Mouse (Mus musculus): ENCODE measurements at regions not wholly inside any gene's neighbourhood (a gene's known extent, or its start where the extent isn't known, plus 50 kb on each side); places are given as distances from the start of the nearest gene placed in this dataset.

DNA sequence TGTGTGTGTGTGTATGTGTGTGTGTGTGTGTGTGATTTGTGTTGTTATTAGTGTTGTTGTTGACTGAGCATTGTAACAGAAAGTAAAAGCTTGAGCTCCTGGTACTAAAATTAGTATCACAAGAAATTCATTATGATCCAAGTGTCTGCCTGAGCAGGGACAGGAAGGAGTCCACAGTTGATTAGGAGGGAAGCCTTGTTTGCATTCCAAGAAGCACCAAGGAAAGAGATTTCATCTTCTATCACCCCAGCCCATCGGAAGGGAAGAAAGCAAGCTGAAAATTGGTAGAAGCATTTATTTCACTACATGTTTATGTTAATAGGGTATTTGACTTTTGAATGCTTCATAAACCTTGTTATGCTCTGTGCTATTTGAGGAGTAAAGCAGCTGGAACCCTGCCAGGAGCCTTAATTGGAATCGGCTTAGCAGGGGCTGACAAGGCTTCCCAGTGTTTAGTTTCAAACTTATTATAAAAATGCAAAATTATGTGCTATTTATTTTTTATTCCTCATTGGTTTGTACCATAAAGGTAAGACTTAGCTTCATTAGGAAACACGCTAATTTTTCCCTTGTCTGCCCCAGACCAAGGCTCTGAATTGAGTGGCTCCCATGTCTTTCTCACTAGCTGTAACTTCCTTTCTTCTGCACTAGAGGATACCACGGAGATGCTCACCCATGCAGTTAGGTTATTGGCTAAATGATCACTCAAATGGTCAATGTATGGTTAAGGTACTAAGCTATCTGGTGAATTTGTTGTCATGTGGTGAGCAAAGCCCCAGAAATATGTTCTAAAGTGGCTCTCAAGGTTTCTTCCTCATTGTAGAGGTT is 318.6 kb downstream of the Serpinb8 start:
- no peak for DNase-seq (ENCODE audit: low spot score)

DNA sequence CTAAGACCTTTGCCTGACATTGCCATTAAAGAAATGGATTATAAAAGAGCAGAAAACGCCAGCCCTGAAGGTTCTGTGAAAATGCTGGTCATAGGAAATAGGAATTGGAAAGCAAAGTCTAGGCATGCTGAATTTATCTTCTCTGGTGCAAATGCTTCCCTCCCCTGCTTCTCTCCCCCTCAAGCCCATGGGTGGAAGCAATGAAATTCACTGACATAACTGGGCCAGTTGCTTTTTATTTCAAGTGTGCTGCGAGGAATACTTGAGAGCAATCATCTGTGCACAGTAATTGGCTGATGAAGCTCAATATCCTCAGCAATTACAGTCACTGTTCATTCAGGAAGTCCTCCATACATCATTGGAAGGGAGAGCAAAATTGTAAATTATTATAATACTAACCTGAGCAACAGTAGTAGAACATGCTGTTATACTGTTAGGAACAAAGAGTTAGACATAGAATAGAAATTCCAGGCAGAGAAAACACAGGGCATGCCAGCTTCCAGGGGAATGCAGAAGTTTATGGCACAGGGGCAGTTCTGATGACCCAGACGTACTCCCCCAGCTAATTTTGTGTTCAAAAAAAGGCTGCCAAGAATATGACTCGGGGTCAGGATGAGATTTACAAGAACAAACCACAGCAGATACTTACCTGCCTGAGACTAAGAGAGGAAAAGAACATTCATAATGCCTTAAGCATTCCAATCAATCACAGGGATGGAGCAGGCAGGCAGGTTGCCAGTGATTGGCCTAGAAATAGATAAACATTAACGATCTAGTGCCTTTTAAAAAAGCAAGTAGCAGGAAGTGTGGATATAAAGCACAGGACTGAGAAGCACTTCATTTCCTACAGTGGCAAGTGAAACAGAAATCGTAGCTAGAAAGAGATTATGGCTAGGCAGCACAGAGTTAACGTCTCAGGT is 325.1 kb downstream of the Serpinb8 start:
- no peak for DNase-seq (ENCODE audit: low spot score)

DNA sequence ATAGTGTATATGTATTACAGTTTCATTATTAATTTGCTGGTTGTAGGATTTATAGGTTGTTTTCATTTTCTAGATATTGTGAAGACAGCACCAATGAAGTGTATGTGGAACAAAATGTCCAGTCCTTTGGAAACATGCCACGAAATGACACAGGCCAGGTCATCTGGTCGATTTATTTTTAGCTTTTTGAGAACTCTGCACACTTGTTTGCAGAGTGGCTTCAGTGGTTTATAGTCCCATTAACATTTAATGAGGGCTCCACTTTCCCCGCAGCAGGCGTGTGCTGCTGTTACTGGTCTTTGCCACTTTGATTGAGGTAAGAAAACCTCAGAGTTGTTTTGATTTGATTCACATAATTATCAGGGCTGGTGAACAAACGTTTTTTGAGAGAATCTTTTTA is 327.2 kb downstream of the Serpinb8 start:
- DNase-seq (ENCODE audit: low spot score) = no peak

DNA sequence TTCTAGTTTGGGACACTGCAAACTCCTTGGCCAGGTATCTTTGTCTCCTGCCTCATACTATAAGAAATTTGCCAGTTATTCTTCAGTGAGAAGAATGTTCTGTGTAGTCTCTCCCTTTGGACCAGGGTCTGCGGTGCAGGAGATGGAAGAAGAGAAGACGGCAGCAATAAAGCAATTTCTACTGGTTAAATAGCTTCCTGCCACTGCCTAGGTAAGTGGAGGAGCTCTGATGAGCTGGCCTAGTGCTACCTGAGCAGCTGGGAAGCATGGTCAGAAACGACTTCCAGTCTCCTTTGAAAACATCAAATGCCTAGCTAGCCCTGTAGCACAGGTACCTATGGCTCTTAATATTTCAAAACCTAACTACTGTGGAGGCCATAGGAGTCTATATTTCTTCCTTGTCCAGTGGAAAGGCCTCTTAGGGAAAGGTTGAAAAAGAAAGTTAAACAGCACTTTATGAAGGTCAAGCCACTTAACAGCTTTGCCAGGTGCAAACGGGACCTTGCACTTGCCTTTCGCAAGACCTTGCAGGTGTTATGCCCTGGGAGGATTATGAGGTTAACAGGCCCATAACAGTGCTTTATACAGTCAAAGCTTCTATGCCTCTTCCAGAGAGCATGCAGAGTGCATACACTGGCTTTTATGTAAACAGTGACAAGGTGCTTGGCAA is 351.9 kb downstream of the Serpinb8 start:
- no peak for DNase-seq (ENCODE audit: low spot score)

DNA sequence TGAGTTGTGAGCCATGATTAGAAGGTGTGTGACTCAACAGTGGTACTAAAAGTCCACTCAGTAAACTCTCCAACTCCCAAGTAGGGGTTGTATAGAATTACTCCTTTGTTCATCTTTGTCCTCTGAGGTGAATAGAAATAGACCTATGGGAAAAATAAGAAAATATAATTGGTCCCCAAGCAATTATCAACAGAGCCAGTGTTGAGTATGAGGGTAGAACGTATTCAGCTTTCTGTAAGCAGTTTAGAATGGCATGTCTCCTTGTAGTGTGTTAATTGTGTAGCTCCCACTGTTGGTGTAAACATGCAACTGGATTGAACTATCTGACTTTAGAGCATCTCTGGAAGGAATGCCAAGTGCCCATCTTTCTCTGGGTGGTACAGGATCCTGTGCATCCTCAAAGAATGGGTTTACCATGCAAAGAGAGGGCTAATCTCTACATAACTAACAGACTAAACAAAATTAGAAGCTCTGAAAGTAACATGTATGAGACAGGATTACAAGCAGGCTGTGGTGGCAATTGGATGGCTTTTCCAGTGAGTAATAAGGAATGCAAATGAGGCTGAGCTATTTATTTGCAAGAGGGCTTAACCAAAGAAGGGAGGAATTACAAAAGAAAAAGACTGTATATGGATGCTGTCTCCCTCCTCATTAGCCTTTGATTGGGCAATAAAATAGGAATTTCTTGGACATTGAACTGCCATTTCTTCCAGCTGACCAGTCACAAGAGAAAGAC is 356.6 kb downstream of the Serpinb8 start:
- DNase-seq (ENCODE audit: low spot score) = no peak

DNA sequence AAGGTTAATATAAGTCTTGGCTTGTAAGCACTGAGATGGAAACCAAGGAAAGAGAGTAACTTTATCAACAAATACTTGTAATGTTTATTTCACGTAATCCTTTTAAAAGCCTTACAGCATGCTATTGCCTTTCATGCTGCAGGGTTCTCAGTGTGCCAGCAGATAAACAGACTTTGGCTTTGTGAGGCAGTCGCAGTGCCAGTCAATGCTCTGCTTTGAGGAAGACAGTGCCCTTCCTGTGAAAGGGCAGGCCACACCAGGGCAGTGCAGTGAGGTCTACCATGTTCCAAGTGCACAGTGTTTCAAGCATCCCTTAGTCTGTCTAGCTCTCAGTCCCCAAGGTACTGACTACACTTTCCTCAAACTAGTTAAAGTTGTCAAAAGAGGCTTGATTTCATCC is 360.6 kb downstream of the Serpinb8 start:
- DNase-seq (ENCODE audit: low spot score) = no peak

DNA sequence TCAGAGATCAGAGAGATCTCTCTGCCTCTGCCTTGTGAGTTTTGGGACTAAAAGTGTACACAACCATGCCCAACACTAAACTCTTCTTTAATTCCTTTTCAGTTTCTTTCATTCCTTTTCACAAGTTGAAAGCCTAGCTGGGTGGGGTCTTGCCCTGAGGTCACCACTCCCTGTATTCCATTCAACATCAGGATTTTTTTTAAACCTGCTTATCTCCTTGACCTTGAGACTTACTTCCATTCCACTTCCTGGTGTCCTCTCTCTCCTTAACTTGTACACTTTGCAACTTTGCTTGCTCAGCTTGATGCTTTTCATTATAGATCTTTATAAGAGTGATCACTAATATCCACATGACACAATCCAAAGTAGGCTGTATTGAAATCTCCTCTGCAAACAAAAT is 371.2 kb downstream of the Serpinb8 start:
- DNase-seq (ENCODE audit: low spot score) = no peak

DNA sequence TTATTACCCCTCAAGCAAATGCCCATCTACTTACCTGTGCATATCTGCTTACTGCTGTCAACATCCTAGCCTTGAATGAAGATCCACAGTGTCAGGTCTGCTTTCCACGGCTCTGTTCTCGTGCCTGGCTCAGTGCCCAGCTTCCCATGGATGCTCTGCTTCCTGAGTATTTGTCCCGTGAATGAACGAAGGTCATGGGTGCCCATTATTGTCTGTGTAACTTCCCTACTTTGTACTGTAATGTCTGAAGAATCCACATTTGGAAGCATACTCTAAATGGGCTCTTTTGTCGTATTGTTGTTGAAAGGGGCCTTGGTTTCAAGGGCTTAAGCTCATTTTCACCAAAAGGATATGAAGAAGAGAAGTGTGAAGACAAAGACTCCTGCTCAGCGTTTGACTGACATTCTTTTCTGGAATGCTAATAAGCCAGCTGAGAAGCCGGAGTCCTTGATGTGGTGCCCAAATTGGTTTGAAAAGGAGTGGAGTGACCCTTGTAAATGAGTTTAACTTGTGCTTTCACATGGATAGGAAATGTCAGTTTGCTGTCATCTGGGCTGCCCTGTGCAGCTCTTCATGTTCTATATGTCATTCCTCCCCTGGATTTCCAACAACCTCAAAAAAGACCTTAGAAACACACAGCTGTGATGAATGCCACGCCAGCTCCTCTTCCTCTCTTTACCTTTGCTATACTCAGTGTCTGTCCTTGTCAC is 386.0 kb downstream of the Serpinb8 start:
- no peak for DNase-seq (ENCODE audit: low spot score)

DNA sequence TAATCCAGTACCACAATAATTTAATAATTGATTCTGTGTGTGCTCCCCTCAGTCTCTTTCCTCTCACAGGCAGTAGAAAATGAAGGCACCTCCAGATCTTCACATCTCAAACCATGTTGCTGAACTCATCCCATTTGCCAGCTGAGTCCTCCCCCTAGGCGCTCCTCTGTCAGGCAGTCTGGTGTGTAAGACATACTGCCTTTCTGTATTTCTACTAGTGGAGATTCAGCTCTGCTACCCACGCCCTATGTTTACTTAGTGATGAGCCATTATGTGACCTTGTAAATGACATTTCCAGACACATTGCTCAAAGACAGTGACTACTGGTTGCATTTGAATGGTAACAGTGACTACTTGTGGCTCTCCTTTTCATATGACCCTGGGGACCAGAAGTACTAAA is 387.9 kb downstream of the Serpinb8 start:
- DNase-seq (ENCODE audit: low spot score) = no peak

DNA sequence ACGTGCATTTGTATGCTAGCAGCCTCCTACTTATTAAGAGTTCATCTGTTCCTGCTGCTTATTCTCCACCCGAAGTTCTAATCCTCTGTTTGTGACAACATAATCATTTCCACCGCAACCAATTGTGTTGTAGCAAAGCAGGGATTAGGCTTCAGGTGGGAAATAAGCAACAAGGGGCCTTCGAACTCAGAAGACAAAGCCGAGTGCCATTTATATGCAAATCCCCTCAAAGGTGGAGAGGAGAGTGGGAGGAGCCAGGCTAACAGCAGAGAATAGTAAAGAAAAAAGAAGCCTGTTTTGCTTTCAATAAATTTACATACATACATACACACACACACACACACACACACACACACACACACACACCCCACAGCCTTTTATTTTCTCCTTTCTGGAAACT is 388.6 kb downstream of the Serpinb8 start:
- no peak for DNase-seq (ENCODE audit: low spot score)

DNA sequence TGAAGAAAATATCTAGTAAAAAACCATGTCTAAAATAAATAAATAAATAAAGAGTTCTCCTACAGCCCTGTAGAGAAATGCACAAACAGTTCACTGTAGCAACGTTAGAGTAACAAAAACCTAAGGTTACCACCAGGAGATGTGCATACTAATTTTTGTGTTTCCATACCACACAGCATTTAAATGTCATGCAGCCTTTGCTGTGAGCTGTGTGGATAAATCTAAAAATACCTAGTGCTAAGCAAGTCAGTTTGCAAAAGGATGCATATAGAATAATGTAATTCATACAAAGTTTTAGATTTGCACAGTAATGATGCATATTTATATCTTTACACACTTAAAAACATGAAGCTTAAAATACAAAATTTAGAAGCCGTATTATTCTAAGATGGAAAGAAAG is 395.8 kb downstream of the Serpinb8 start:
- no peak for DNase-seq (ENCODE audit: low spot score)

DNA sequence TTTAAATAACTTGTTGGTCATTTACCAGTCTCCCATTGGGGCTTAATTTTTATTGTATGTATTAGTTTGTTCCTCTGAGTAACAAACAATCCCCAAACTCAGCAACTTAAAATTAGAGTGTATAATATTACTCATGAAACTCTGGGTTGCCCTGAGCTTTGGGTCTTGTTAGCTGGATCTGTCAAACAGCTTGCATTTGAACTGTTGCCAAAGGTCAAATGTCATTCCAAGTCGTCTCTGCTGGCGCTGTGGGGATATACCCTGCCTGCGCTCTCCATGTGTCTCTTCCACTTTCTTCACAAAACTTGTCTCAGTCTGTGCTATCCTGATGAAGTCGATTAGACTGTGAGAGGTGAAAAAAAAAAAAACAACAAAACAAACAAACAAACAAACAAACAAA is 398.3 kb downstream of the Serpinb8 start:
- no peak for DNase-seq (ENCODE audit: low spot score)

DNA sequence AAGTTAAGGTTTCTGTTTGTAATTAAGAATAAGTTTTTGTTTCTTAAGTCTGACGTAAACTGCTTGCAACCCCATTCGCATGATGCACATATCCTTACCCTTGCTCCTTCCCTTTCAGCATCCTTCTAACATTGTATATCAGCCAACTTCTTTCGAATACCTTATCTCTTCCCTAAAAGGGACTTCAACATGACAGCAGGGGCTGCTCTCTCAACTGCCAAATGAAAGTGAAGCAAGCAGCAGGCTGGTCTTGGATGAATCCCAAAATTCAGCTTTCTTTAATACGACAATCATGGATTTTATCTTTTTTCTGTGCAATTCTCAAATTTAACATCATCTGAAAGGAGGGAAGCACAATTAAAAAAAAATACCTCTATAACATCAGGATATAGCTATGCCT is 403.2 kb downstream of the Serpinb8 start:
- no peak for DNase-seq (ENCODE audit: low spot score)

DNA sequence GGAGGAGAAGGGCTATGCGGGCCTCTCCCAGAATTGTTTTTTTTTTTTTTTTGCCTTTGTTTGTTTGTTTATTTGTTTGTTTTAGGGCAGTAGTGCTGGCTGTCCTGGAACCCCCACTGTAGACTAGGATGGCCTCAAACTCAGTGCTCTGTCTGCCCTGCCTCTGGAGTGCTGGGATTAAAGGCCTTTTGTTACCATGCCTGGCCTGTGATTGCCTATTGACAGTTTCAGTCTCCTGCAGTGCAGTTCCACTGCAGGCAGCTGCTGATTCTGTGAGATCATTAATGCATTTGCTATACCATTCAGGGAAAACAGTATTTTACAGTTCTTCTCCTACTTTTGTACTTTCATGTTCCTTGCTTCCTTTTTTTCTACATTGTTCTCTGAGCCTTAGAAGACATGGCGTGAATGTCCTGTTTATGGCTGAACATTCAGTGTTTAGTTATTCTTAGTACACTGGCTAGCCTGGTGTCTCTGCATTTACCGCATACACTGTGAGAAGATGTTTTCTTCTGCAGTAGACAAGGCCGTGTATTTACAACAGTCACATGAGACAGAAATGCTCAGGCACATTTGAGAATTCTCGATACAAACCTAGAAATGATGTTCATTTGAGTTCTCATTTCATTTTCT is 434.0 kb downstream of the Serpinb8 start:
- no peak for DNase-seq (ENCODE audit: low spot score)

DNA sequence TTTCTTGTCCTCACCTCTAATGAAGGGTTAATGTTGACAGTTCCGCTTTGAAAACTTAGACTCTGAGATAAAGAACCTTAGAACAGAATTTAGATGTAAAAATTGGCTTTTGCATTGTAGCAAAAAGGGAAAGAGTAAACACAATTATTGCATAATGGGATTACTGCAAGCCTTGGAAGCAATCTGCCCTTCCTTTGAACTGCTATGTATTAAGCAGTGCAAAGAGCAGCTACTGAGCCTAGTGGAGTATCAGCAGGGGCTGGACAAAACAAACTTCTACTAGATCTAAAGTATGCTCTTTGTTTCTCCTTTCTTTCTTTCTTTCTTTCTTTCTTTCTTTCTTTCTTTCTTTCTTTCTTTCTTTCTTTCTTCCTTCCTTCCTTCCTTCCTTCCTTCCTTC is 434.9 kb downstream of the Serpinb8 start:
- DNase-seq (ENCODE audit: low spot score) = no peak

DNA sequence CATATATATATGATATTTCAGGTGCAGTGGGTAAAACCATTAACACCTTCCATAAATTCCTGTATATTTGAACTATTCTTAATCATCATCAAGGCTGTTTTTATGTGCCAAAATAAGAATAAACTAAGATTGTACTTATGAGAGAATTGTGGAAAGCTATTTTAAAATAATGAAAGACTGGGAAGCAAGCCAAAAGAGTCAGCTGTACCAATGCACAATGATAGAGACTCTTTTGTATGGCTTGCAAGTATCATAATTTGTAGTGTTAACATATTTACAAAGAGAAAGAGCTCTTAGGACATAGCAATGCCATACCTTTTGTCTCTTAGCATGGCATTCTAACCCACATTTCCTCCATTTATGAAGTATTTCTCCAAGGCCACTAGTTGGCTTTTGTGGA is 436.7 kb downstream of the Serpinb8 start:
- no peak for DNase-seq (ENCODE audit: low spot score)

DNA sequence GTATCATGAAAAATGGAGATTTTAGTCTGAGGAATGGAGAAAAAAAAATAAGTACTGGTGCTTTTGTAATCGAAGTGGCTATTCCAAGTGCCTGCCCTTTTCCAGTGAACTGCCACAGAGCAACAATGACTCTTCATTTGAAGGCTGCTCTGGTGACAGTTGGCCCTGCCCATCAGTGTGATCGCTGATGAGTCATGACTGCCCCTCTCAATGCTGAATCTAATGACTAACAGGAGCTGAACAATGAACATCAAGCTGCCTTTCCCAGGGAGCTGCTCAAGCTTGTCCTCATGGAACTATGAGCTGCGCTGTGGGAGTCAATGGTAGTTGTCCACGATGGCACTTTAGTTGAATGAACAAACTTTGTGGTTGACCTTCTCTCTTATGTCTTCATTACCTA is 456.4 kb downstream of the Serpinb8 start:
- no peak for DNase-seq (ENCODE audit: low spot score)

DNA sequence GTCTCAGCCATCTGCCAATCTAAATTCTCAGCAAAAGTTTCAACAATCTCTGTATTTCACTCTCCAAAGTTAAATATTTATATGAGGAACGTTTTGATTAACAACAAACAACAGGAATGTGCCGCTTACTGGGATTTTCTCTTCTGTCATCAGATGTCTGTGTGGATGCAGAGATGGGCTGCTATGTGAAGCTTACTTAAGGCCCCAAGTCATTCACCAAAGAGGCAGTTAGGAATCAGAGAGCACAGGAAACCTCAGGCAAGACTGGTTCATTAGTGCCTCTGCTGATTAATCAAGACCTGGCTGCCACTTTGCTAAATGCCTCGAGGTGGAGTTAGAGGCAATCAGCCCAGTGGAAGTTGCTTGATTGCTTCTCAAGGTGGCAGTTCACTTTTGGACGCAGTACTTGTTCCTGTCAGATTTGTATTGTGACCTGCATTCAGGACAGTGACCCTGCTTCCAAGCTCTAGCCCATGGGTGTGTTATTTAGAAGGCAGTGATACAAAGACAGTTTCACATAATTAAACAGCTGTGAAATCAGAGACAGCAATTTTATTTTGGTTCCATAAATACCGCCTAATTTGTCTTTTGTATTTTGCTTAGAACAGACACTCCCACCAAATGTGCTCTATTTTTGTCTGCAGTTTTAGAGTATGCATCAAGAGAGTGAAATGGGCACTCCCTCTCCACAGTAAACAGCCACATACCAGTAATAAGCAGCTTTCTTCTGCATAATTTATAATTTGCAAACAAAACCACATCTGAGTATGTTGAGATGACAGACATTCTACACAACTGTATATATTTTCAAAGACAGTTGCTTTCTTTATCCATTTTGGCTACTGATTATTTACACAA is 457.3 kb downstream of the Serpinb8 start:
- no peak for DNase-seq (ENCODE audit: low spot score)

DNA sequence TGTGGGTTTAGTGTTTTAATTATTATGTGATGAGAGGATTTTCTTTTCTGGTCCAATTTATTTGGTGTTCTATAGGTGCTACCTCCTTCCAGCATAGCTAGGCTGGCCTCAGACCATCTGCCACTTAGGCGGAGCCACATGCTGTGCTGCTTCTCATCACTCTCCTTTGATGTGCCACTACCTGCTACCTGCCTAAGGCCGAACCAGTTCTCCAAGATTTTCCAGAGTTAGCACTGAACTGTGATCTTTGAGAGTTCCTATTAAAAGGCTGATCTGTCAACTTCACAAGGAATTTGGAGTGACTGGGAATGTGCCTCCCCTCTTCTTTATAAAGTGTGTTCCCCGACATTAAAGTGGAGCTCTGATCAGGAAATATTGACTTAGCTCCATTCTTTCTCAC is 504.8 kb downstream of the Serpinb8 start:
- no peak for DNase-seq (ENCODE audit: low spot score)

DNA sequence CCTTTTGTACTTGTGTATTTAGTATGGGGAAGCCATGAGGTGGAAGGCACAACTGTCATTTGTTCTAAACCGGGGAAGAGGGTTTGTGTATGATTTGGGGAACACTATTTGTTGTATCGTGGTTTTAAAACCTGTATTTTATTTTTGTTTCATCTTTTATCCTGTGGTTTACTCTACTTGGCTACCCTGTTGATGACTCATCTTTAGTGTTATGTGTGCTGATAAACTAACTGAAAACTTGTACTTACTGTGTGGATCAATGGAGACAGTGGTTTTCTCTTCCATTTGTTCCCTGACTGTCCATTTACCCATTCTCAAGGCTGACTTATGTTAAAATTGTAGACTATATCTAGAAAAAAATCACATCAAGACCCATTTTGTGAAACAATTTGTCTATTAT is 512.8 kb downstream of the Serpinb8 start:
- DNase-seq (ENCODE audit: low spot score) = no peak

Measured in layer of hippocampus, adult 9-10 months (tissue).